Mouse (Mus musculus): ENCODE data around the gene D930048N14Rik. TPM values are rescaled to one million over a fixed set of nuclear protein-coding genes. Genes with fewer than 3 reads are reported as not detected.
"Not testable (repeated sequence)": the region's sequence is repeated elsewhere in the genome, so short reads cannot be mapped to it uniquely, and the experiment has no call there.

D930048N14Rik gene
- polyA plus RNA-seq, 1 experiment = 5.7 TPM

DNA sequence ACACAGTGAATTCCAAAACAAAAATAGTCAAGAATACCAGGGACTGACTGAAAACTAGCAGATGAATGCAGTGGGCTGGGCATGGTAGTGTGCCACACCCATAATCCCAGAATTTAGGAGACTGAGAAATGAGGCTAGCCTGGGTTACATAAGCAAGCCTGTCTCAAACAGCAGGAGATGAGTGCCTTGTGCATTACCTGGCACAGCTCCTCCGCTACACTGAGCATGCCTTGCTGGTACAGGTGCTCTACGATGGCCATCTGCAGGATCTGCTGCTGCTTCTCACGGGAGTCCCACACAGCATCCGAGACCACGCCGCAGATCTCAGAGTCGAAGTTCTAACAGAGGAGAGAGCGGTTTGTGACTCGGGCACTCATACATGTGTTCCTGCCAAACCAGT lies 23.3 kb upstream of the D930048N14Rik start:
- peak in 1 of 2 experiments; percentile 46 for DNase-seq (ENCODE audit: extremely low spot score in 1 of 2, low spot score in 1 of 2)

DNA sequence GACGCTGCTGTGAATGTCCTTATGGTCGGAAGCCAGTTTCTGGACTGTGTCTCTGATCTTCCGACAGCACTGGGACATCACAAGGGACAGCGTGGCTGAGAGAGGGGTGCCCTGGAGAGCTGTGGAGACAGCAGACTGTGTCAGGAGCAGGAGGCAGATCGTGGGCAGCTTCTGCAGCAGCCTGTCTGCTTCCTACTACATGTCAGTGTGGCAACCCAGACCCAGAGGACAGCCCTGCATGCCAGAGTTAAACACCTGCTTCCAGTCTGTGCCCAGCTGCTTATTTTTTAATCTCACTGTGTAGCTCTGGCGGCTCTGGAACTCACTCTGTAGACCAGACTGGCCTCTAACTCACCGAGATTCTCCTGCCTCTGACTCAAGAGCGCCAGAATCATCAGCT lies 22.8 kb upstream of the D930048N14Rik start:
- DNase-seq (ENCODE audit: extremely low spot score in 1 of 2, low spot score in 1 of 2) = no peak

DNA sequence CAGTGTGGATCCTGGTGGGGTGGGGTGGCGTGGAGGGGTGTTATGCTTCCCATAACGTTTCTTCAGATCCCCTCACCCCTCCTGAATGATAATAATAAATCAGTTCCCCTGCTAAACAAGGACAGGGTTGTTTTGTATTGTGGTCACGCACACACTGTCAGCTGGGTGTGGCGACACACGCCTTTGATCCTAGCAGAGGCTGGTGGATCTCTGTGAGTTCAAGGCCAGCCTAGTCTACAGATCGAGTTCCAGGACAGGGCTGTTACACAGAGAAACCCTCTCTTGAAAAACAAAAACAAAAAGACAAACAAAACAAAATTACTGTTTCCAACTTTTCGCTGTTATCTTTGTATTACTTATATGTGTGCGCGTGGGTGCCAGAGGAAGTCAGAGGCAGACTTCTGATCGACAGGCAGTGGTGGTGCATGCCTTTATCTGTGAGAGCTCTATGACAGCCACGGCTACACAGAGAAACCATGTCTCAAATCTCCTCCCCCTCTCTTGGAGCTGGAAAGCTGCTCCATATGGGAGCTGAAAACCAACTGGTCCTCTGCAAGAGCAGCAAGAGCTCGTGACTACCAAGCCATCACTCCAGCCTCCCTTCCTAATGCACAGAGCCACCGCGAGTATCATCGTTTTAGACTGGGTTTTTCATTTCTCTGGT lies 21.0 kb upstream of the D930048N14Rik start:
- peak; percentile 70 to 77 for DNase-seq (ENCODE audit: extremely low spot score in 1 of 2, low spot score in 1 of 2)

DNA sequence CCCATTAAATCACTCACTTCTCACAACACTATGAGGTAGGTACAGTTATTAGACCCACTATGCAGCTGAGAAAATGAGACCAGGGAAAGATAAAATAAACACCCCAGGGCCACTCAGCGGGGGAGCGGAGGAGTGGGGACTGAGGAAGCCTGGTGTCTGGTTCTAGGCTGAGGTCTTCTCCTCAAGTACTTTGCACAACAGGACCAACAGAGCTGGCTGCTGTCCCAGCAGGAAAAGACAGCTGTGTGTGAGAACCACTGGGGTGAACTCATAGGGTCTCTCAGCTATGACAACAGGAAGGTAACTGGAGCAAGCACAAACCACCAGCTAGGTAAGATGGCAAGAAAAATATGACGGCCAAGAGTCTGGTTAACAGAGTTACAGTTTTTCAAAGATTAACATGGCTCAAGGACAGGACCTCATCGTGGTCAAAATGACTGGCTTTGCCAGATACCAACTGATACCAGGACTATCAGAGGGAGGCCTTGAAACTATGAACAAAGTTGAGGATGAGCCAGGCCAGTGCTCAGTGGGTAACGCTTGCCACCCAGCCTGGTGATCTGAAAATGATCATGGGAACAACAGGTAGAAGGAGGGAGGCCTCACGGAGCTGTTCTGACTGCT lies 18.5 kb upstream of the D930048N14Rik start:
- no peak for DNase-seq (ENCODE audit: extremely low spot score in 1 of 2, low spot score in 1 of 2)

DNA sequence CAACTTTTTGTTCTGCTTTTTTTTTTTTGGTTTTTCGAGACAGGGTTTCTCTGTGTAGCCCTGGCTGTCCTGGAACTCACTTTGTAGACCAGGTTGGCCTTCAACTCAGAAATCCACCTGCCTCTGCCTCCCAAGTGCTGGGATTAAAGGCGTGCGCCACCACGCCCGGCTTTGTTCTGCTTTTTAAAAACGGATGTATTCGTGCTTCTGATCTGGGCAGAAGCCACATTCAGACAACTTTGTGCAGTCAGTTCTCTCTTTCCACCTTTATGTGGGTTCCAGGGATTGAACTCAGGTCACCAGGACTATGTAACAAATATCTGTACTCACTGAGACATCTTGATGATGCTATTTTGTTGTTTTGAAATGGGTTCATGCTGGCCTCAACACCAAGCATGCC lies 17.6 kb upstream of the D930048N14Rik start:
- DNase-seq (ENCODE audit: extremely low spot score in 1 of 2, low spot score in 1 of 2) = not testable (repeated sequence)

DNA sequence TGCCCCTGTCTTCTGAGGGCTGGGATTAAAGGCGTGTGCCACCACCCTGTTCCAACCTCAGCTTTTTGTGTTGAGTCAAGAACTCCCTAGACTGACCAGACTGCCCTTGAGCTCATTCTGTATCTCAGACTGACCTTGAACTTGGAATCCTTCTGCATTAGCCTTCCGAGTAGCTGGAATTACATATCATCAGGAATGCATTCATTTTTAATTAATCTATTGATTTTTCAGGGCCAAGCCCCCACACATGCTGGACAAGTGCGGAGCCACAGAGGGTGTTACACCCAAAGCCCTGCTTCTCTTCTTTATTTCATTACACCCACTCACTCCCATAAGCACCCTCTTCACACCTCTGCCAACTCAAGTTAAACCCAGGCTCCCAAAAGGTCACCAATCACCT lies 17.0 kb upstream of the D930048N14Rik start:
- DNase-seq (ENCODE audit: extremely low spot score in 1 of 2, low spot score in 1 of 2) = no peak

DNA sequence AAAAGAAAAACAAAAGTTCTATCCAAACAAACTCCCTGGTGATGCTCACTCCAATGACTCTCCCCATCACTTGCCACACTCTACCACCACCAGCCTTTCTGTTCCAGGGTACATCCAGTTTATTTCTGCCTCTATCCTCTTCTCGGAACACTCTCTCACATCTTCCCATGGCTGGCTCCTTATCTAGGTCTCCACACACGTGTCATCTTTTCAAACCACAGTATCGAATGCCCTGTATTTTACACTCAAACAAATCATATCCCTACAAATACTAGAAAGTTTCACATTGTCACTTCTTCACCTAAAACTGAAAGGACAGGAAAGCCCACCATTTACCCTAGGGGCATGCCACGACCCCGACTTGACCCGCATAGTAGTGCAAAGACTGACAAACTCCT lies 15.6 kb upstream of the D930048N14Rik start:
- no peak for DNase-seq (ENCODE audit: extremely low spot score in 1 of 2, low spot score in 1 of 2)

DNA sequence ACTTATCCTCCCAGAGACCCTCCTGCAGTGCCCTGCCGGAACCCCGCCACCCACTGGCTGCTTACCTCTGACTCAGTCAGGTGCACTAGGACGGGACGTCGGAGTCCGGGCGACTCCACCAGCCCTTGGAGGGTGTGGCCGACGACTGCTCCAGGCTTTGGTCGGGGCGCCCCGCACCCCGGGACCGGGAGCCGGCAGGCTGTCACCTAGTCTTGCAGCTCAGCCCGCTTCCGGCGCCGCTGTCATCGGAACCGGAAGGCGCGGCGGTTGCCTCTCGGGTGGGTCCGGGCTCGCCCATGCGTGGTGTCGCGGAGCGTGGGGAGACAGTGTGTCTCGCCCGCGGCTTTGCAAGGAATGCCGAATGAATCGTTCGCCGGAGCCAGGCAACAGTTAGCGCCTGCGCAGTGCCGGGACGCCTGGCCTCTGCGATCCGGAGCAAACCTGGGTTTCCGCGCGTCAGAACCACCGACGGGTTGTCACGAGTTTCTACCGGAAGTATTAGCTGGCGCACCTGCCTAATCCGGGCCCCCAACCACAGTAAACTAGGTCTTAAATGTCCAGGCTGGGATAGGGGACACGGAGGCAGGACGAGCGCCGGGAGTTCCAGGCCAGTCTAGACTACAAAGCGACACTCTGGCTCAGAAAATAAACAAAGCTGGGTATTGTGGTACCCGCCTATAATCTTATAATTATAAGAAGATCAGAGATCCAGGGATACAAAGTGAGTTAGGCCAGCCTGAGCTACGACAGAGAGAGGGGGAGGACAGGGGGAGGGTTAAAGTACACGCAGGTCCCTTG lies 15.0 kb upstream of the D930048N14Rik start, which contains the start of gene Rmnd5b:
Rmnd5b (minus strand) TSS at position 372 of the 798 bp plus-strand sequence.
- peak; percentile 91 to 96 for DNase-seq (ENCODE audit: extremely low spot score in 1 of 2, low spot score in 1 of 2)

DNA sequence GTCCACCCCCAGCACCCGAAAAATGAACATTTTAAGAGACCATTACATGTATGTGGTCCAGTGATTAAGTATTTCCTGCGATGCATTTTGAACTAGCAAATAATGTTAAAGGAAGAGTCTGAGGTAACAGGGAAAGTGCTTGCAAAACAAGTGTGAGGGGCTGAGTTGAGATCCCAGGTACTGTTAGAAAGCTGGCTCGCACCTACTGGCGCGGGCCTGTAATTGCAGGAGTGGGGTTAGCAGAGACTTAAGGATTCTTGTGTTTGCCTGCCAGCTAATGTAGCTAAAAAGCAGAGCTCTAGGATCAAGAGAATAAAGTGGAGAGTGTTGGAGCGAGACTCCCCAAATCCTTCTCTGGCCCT lies 14.4 kb upstream of the D930048N14Rik start:
- DNase-seq (ENCODE audit: extremely low spot score in 1 of 2, low spot score in 1 of 2) = peak in 1 of 2 experiments; percentile 70

DNA sequence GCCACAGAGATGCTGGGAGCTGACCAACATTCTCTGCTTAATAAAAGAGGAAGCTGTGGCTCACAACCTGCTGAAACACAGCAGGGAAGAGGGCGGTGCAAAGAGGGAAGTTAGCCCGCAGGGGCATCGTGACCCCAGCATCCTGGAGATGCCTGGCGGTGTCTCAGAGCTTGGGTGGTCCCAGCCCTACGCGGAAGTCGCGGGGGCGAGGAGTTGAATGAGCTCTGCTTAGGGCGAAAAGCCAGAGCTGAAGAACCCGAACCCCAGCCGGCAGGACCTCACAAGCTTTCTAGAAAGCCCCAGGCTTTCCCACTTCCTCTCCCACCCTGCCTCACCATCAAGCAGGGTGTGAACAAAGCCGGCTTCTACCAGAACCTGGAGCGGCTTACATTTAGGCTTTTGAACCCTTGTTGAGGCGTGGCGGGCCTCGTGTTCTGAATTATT lies 12.8 kb upstream of the D930048N14Rik start:
- no peak for DNase-seq (ENCODE audit: extremely low spot score in 1 of 2, low spot score in 1 of 2)

DNA sequence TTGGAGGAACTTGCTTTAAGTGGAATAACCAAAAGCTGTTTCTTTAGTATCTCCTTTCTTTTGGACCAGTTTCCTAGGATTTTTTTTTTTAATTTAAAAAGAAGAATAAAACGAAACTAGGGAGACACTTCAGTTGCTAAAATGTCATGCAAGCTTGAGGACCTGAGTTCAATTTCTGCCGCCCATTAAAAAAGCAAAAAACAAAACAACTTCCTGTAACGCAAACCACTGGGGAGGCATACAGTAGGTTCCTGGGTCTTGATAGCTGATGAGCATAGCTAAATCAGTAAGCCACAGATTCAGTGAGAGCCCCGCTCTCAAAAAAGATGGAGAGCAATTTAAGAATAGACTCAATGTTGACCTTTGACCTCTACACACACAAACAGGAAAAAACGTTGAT lies 12.3 kb upstream of the D930048N14Rik start:
- no peak for DNase-seq (ENCODE audit: extremely low spot score in 1 of 2, low spot score in 1 of 2)

DNA sequence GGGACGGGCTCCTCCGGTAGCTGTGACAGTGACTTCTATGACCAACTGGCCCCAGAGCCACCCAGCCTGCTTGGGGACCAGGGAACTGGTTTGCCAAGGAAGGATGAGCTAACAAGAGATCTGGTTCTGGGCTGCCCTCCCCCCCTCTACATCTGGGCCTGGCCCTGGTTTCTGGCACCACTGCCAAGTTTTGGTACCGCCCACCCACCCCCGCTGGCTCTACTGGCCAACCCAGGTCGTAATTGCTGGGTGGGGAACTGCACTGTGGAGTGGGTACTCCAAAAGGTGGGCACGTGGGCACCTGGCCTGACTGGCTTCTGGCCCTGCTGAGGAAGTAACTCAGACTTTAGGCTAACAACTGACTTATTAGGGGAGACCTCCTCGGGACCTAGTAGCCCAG lies 10.0 kb upstream of the D930048N14Rik start:
- DNase-seq (ENCODE audit: extremely low spot score in 1 of 2, low spot score in 1 of 2) = no peak

DNA sequence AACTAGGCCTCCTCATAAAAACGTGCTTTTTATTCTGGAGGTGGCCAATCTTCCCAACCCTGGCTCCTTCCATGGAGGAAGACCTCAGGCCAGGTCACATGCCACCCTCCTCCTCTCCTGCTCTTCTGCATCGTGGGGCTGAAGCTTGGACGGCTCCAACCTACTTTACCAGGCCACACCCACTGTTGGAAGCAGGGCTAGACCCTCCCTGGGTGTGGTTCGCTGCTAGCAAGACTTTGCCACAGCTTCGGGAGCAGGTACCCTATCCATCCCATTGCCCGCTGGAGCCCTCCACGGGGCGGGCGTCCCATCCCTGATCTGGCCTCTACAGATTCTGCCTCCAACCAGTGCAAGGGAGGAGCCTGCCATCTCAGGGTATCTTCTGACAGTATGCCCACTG lies 7.6 kb upstream of the D930048N14Rik start:
- DNase-seq (ENCODE audit: extremely low spot score in 1 of 2, low spot score in 1 of 2) = no peak

DNA sequence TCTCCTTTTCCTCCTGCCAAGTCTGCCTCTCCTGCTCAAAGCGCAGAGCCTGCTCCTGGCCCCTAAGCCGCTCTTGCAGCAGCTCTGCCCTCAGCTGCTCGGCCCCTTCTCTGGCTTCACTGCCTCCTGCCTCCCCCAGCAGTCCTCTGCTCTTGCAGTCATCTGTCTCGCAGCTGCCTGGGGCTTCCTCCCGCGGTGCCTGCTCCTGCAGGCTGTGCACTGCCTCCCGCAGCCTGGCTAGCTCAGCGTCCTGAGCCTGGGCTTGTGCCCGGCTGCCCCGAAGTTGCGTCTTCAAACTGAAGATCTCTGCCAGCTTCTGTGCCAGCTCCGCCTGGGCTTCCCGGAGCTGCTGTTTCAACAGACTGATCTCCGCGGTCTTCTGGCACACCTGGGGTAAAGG lies 7.0 kb upstream of the D930048N14Rik start:
- no peak for DNase-seq (ENCODE audit: extremely low spot score in 1 of 2, low spot score in 1 of 2)

DNA sequence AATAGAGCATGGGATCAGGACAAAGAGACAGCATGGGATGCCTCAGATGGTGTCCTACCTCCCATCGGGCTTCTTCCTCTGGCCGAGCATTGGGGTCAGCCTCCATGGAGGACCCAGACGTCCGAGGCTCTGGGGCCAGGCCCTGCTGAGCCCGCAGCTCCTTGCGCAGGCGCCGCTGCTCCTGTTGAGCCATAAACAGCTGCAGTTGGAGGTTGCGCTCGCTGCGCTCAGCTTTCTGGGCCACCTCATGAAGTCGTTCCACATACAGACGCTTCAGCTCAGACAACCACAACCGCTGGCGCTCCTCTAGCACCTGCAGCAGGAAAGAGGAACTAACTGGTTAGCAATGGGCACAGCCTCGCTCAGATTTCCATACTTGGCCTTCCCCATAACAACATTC lies 6.5 kb upstream of the D930048N14Rik start:
- DNase-seq (ENCODE audit: extremely low spot score in 1 of 2, low spot score in 1 of 2) = no peak

DNA sequence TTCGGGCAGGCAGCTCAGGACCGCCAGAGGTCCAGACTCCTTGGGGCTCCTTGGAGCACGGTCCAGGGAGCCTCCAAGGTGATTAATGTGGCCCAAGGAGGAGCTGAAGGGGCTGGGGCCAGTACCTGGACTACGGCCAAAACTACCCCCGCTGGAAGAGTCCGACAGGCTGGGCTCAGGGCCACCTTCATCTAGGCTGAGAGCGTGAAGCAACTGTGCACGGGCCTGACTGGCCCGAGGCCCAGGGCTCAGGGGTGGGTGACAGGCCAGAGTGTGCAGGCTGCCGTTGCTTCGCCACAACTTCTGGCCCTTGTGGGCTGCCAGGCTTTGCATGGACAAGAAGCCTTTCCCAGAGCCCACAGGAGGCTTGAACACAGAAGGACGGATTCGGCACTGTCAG lies 5.5 kb upstream of the D930048N14Rik start:
- DNase-seq (ENCODE audit: extremely low spot score in 1 of 2, low spot score in 1 of 2) = no peak

DNA sequence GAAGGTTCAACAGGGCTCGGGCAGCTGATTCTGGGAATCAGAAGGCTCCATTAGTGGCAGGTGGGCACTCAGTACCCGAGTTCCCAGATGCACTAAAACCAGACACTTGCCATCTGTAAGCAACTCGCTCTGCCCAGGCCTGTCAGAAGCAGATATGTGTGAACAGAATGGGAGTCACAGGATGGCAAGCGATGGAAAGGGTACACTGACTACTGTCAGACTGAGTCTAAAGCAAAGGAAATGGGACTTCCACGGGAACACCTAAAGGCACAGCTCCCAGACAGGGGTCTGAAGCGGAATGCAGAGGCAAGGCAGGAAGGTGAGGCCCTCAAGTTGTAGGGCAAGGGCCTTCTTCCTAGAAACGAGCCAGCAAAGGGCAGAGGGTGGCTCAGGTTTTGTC lies 4.5 kb upstream of the D930048N14Rik start:
- DNase-seq (ENCODE audit: extremely low spot score in 1 of 2, low spot score in 1 of 2) = no peak

DNA sequence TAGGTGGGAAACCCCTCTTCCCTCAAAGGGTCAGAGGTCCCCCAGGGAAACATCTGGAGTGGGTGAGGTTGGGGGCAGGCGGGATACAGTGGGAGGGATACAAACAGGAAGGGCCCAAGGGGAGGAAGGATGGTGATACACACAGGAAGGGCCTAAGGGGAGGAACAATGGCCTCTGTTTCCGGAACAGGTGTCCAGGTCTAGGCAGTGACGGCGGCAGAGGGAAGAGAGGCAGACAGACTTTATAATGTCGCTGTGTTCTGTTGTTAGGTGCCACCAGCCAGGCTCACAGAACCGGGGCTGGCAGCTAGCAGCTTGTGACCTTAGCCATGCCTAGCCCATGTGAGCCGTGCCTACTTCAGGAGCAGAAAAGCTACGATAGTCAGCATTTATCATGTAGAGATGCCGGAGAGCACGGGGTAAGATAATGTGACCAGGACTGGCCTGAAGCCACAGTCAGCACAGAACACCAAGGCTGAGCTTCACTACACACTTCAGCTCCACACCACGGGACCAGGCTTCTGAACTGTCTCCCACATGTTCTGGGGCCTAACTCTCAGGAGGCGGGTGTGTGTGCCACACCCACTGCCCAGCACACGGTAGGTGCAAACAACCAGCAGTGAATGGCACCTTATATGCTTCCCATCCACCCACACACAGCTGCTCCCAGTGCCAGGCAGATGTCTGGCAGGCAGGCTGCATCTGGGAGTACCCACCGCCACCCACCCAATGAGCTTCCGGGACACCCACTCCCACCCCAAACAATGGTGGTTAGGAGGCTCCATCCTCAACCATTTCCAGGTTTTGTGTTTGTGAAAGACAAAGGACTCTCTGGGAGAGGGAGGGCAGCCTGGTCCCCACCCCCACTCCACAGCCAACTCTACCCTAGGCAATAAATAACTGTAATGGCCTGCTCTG lies 3.7 kb upstream of the D930048N14Rik start:
- peak in 1 of 2 experiments; percentile 52 for DNase-seq (ENCODE audit: extremely low spot score in 1 of 2, low spot score in 1 of 2)

DNA sequence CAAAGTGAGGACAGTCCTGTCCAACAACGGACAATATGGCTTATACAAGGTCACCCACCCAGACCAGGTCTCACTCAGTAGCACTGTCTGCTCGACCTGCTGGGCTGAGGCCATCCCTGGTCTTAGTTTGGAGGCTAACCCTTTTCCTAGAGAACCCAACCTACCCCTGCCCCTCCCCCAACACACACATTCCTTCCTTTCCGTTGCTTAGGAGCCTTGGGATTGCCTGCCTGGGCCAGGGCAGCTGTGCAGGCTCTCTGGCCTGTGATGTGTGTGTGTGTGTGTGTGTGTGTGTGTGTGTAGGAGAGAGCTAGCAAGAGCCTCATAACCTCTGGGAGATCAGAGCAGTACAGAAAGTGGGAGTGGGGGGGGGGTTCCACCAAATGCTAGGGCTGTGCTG lies 2.2 kb upstream of the D930048N14Rik start:
- no peak for DNase-seq (ENCODE audit: extremely low spot score in 1 of 2, low spot score in 1 of 2)

DNA sequence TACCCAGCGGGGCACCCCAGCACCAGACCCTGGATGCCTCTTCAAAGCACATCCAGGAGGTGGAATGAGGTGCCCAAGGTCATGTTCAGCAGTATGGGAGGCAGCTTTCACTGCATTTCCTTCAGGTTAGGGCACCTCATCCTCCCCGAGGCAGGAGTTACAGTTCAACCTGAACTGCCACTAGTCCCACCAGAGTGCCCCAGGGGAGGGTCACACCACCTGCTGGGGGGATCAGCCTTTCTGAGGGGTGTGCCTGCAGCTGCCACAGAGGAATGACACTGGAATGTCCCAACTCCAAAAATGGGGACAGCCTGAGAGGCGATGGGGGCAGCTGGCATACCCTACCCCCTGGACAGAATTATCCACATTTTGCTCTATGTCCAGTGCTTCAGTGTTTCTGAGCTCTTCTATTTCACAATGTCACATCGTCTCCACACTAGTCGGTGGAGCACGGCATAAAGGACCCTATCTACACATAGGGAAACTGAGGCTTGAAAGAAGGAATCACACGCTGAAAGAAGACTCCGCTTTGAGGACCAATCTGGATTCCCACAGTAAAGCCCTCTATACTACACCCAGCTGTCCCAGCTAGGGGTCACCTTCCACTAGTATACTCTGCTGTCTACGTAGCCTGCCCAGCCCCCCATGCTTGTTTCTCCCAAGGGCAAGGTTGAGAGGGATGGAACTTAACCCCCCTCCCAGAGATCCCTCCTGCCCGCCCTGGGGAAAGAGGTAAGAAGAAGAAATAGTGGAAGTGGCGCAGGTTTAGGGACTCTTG lies 1.5 kb upstream of the D930048N14Rik start:
- no peak for DNase-seq (ENCODE audit: extremely low spot score in 1 of 2, low spot score in 1 of 2)

All from frontal cortex, adult 2 months (tissue).